Mouse (Mus musculus) hindbrain, embryonic 16.5 days (tissue): ENCODE results near the gene Bcl7c. TPM values are rescaled to one million over a fixed set of nuclear protein-coding genes. Genes with fewer than 3 reads are reported as not detected.

Experiments
- ATAC-seq: fragments of 200-750 bp; cut with Nextera tagmentation; 2 replicates; pipeline ENCODE4 v1.8.0; 2017; ENCODE audit warnings: moderate TSS enrichment, moderate library complexity
- H3K27ac ChIP-seq: fragments of 300-500 bp; sonication (generic); 2 replicates; pipeline ENCODE4 v1.5.1; 2014; ENCODE audit warnings: low read depth, mild to moderate bottlenecking, control low read depth, low read length, moderate library complexity
- H3K27me3 ChIP-seq: fragments of 300-500 bp; sonication (generic); replicated peaks from 2 replicates; pipeline ENCODE4 v1.6.1; 2014; ENCODE audit warnings: low read length; ENCODE audit not compliant: control insufficient read depth, insufficient read depth
- H3K36me3 ChIP-seq: fragments of 300-500 bp; sonication (generic); 2 replicates; pipeline ENCODE4 v1.6.1; 2014; ENCODE audit warnings: mild to moderate bottlenecking, low read length, moderate library complexity, mixed read lengths; ENCODE audit not compliant: control insufficient read depth, insufficient read depth
- H3K4me1 ChIP-seq: fragments of 300-500 bp; sonication (generic); 2 replicates; pipeline ENCODE4 v1.6.1; 2014; ENCODE audit warnings: low read depth, low read length; ENCODE audit not compliant: control insufficient read depth, insufficient read depth
- H3K4me2 ChIP-seq: fragments of 300-500 bp; sonication (generic); 2 replicates; pipeline ENCODE4 v1.6.1; 2014; ENCODE audit warnings: mild to moderate bottlenecking, low read length, control low read depth, moderate library complexity
- H3K4me3 ChIP-seq: fragments of 300-500 bp; sonication (generic); 2 replicates; pipeline ENCODE4 v1.5.1; 2014; ENCODE audit warnings: mild to moderate bottlenecking, low read length, control low read depth, moderate library complexity
- H3K9ac ChIP-seq: fragments of 300-500 bp; sonication (generic); 2 replicates; pipeline ENCODE4 v1.6.1; 2014; ENCODE audit warnings: low read depth, mild to moderate bottlenecking, control low read depth, low read length, moderate library complexity
- H3K9me3 ChIP-seq: fragments of 300-500 bp; sonication (generic); 2 replicates; pipeline ENCODE4 v1.6.1; 2014; ENCODE audit warnings: mild to moderate bottlenecking, low read length, moderate library complexity; ENCODE audit not compliant: control insufficient read depth
- WGBS: fragments of 180-500 bp; shearing (Covaris S2); extraction: QIAGEN DNeasy Blood & Tissue Kit; methylation state at CpG from one replicate; pipeline ENCODE4 v1.1.7; 2014; 5-methylcytosine and 5-hydroxymethylcytosine counted together
- polyA plus RNA-seq: library from polyadenylated mRNA; unstranded; fragments of >200 nt; fragmentation: Nextera tagmentation; extraction: Ambion mirVana; gene quantifications from 2 replicates; pipeline ENCODE4 v1.2.1, GENCODE M21; 2015

The Bcl7c gene
- 39.5 and 41.9 TPM in 2 replicates for polyA plus RNA-seq

GRCm38 (mm10) chr7:127708207-127709078 is at the start of gene Bcl7c:
Bcl7c (minus strand) TSS chr7:127708933.
- H3K9ac ChIP-seq: peak within 1 kb of the TSS; percentile 94
- peak within 1 kb of the TSS; percentile 69 for H3K4me2 ChIP-seq
- no peaks in the 10 kb centered on the region for H3K27me3 ChIP-seq
- H3K36me3 ChIP-seq: peaks cover 6% of the 10 kb centered on the region; the same call in 1 of the 2 replicates
- peak; percentile 88 for ATAC-seq
- peaks cover 22% of the 10 kb centered on the region for H3K4me1 ChIP-seq
- no peaks in the 10 kb centered on the region for H3K9me3 ChIP-seq
- H3K27ac ChIP-seq: peak within 1 kb of the TSS; percentile 95
- 0% methylated on average over 48 of the region's 90 CpGs for WGBS
- peak within 1 kb of the TSS; percentile 80 for H3K4me3 ChIP-seq

DNA sequence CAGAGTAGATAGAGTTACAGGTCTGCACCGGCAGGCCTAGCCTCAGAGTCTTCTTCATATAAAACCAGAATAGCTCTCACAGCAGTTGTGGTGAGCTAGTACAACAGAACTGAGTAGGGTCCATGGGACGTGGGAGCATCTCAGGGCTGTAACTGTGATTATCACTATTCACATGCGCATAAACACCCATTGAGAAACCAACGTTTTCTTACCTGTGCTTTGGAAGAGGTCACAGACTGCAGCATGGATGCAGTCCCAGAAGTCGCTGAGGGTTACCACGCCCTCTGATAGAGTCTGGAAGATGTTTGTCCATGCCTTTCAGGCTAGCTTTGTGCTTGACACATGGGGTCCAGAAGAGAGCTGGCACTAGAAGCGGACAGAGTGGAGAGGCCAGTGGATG is 45.0 kb upstream of the Bcl7c start:
- no peak for ATAC-seq
- no peaks in the 10 kb centered on the region for H3K9me3 ChIP-seq
- H3K4me2 ChIP-seq: no peak overlapping the region
- no peaks in the 10 kb centered on the region for H3K27me3 ChIP-seq
- H3K36me3 ChIP-seq: peaks cover 55% of the 10 kb centered on the region
- H3K4me3 ChIP-seq: no peak overlapping the region
- WGBS: 87% methylated on average over 7 of the region's 7 CpGs
- no peak overlapping the region for H3K9ac ChIP-seq
- peaks cover 4% of the 10 kb centered on the region; the same call in 1 of the 2 replicates for H3K4me1 ChIP-seq
- no peak overlapping the region for H3K27ac ChIP-seq

GRCm38 (mm10) chr7:127753158-127753557 is 44.4 kb upstream of the Bcl7c start:
- peaks cover 4% of the 10 kb centered on the region for H3K4me1 ChIP-seq
- WGBS: 84% methylated on average over 5 of the region's 5 CpGs
- no peak overlapping the region for H3K9ac ChIP-seq
- H3K4me3 ChIP-seq: no peak overlapping the region
- ATAC-seq: no peak
- H3K27ac ChIP-seq: no peak overlapping the region
- H3K36me3 ChIP-seq: peaks cover 55% of the 10 kb centered on the region
- H3K27me3 ChIP-seq: no peaks in the 10 kb centered on the region
- no peak overlapping the region for H3K4me2 ChIP-seq
- H3K9me3 ChIP-seq: no peaks in the 10 kb centered on the region

- Histone ChIP-seq H3K4me3 (no peak overlapping the region), H3K9me3 (no peaks in the 10 kb centered on the region), H3K27ac (no peak overlapping the region), H3K27me3 (no peaks in the 10 kb centered on the region), H3K36me3 (peaks cover 52% of the 10 kb centered on the region), H3K9ac (no peak overlapping the region), H3K4me1 (peaks cover 15% of the 10 kb centered on the region), H3K4me2 (no peak overlapping the region)
- WGBS: 95% methylated on average over 27 of the region's 27 CpGs
- ATAC-seq: no peak
Observed at GRCm38 (mm10) chr7:127752069-127752468, 43.3 kb upstream of the Bcl7c start.

DNA sequence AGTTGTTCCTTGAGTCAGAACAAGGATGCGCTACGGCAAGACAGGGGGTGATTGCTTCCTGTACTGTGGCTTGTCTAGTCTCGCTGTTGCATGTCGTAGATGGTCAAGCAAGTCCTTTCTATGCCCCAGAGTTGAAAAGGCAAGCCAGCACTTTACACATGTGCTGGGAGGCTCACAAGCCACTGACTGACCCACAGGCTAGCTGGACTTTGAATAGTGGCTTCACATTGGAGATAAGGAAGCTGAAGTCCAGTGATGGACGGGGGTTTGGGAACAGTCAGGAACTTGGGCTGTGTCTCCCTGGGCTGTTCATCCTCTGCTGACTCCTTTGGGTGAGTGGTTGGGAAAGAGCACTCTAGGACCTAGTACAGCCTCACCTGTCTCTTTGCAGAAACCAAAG is 42.9 kb upstream of the Bcl7c start:
- H3K9ac ChIP-seq: no peak overlapping the region
- no peak overlapping the region for H3K4me2 ChIP-seq
- no peaks in the 10 kb centered on the region for H3K27me3 ChIP-seq
- no peak overlapping the region for H3K4me3 ChIP-seq
- 93% methylated on average over 5 of the region's 5 CpGs for WGBS
- no peaks in the 10 kb centered on the region for H3K9me3 ChIP-seq
- no peak for ATAC-seq
- H3K4me1 ChIP-seq: peaks cover 15% of the 10 kb centered on the region
- no peak overlapping the region for H3K27ac ChIP-seq
- peaks cover 52% of the 10 kb centered on the region for H3K36me3 ChIP-seq

- Histone ChIP-seq H3K36me3 (peaks cover 52% of the 10 kb centered on the region), H3K9ac (no peak overlapping the region), H3K4me1 (peaks cover 15% of the 10 kb centered on the region), H3K27ac (no peak overlapping the region), H3K4me2 (no peak overlapping the region), H3K9me3 (no peaks in the 10 kb centered on the region), H3K27me3 (no peaks in the 10 kb centered on the region), H3K4me3 (no peak overlapping the region)
- WGBS: 83% methylated on average over 19 of the region's 19 CpGs
- ATAC-seq: no peak
Observed at GRCm38 (mm10) chr7:127750131-127751127, 41.7 kb upstream of the Bcl7c start.

DNA sequence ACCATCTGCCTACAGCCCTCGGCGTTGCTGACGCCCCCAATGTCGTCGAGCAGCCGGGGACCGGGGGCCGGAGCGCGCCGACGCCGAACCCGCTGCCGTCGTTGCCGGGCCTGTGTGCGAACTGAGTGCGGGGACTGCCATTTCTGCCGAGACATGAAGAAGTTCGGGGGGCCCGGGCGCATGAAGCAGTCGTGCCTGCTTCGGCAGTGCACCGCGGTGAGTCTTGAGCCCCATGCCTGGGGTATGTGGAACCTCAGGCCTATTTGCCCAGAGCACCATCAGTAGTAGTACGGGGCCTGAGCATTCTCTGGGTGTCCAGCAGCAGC is 39.5 kb upstream of the Bcl7c start:
- Histone ChIP-seq H3K36me3 (peaks cover 33% of the 10 kb centered on the region), H3K4me1 (peaks cover 16% of the 10 kb centered on the region), H3K9ac (no peak overlapping the region), H3K27me3 (no peaks in the 10 kb centered on the region), H3K9me3 (no peaks in the 10 kb centered on the region), H3K4me3 (no peak overlapping the region), H3K4me2 (no peak overlapping the region), H3K27ac (no peak overlapping the region)
- no peak for ATAC-seq
- WGBS: 93% methylated on average over 28 of the region's 28 CpGs

DNA sequence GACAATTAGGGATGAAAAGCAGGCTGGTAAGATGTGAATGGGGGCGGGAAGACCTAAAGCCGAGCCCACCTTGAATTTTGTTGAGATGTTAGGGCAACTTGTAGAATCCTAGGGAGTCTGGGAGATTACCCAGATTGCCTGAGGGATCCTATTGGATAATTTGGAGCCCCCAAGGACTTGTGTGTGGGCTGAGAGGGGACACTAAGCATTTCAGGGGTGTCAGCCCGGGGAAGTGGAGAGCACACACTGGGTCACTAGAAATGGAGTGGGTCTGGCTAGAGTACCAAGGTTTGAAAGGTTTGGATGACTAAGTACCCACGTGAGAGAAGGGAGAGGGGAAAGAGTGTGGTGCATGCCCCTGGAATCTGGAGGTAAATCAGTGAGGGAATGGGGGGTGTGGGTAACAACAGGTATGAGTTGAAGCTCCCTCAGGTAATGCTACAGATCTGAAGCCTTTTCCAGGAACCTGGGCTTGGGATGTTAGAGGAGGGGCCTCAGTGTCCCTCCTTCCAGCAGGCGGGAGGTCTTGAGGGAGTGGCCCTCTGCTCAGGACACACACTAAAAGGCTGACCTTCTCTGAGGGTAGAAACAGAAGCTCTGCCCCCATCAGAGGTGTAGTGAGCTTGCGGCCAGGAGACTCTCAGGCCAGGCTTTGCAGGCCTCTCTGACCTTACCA is 39.0 kb upstream of the Bcl7c start:
- ATAC-seq: no peak
- H3K4me3 ChIP-seq: peak overlapping the region; percentile 90
- peak overlapping the region; percentile 72 for H3K4me2 ChIP-seq
- H3K9me3 ChIP-seq: no peaks in the 10 kb centered on the region
- 40% methylated on average over 6 of the region's 6 CpGs for WGBS
- H3K4me1 ChIP-seq: peaks cover 16% of the 10 kb centered on the region
- no peaks in the 10 kb centered on the region for H3K27me3 ChIP-seq
- H3K36me3 ChIP-seq: peaks cover 31% of the 10 kb centered on the region
- peak overlapping the region; percentile 92 for H3K9ac ChIP-seq
- peak overlapping the region; percentile 27; the same call in 1 of the 2 replicates for H3K27ac ChIP-seq
